Mouse (Mus musculus) testis, postnatal 10 days (tissue): Measurements from ENCODE around the gene Pdk2.

Experiments used
- DNase-seq: peaks from one replicate; pipeline ENCODE4 v3.0.0; 2021; ENCODE audit warnings: low spot score

The Pdk2 gene

DNA sequence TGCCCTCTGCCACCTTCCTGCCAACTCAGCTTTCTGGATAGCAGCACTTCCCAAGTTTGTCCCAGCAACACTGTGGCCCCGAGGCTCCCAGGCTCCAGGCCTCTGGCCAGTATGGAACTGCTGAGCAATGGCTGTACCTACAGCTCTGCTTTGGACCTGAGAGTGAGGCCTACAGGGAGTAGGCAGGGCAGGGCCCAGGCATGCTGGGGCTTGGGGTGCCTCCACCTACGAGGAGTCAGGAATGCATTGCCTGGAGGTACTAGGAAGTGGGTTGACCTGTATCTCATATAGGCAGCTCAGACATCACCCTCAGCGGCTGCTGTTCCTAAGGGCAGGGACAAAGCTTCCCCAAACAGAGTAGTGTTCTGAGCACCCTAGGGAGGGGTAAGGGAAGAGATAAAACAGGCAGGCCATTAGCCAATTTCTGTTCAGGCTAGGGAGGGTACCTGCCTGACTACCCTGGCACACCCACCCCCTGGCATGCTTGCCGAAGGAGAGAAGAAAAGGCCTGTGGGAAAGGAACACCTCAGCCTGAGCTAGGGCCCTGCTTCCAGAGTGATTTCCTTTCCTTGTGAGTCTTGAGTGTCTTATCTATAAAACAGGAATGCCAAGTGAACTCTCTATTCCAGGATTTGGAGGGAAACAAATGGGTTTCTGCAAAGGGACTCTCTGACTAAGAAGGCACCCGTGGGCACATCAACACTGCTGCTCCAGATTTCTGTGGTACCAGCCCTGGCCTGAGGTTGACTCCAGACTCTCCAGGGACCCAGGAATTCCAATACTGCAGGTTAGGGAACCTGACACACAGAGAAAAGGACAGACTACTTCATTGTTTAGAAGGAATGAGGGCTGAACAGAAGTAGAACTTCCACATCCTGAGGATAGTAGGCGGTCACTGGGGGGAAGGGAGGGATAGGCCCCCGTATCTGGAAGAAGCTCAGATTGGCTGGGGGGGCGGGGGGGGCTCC is 29.3 kb upstream of the Pdk2 start:
- DNase-seq = peak; percentile 41

- peak; percentile 43 for DNase-seq
Observed at GRCm38 (mm10) chr11:95069226-95069957, 28.2 kb upstream of the Pdk2 start.

DNA sequence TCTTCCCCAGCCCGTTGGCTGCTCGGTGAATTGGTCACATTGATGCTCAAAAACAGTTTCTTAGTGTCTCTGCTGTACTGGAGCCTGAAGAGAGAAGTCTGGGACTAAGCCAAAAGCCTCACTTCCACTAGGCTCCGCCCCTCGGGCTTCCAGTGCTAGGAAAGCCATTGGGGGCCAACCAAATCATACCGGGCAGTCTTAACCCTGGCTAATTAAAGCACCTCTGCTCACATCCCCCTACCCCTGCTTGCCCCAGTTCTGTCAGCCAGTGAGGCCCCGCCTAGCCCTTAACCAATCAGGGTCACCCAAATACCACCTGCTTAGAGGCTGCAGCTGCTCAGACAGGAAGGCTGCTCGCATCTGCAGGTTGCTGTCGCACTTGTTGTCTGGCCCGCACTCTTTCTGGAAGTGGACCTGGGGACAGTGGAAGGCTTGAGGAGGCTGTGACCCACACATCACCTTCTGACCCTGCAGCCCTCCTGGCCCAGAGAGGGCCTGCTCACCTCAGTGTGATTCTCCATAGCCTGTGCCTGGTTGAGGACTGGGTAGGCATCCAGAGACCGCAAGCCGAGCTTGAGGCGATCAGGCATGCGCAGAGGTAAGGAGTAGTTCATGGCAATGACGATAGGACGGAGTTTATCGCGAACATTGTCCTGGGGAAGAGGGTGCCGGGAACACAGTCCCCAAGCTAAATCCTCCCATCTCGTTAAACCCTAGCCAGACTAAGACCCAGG is 15.8 kb upstream of the Pdk2 start:
- no peak for DNase-seq

DNA sequence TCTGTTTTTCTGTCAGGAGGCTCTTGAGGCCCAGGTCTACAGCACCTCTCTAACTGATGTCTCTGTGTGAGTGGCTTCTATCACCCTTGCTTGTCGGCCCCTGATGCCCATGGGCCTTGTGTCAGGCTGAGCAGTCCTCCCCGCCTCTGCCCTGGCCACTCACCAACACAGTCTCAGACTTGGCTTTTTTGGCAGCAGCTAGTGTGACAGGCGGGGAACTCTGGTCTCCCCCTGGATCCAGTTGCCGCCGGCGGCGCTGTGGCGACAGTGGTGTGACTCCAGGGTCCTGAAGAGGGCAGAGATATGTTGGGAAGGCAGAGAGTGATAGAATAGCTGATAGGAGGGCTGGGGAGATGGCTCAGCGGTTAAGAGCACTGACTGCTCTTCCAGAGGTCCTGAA is 11.9 kb upstream of the Pdk2 start:
- DNase-seq = no peak

GRCm38 (mm10) chr11:95046980-95047680 is 6.0 kb upstream of the Pdk2 start:
- peak; percentile 68 for DNase-seq

DNA sequence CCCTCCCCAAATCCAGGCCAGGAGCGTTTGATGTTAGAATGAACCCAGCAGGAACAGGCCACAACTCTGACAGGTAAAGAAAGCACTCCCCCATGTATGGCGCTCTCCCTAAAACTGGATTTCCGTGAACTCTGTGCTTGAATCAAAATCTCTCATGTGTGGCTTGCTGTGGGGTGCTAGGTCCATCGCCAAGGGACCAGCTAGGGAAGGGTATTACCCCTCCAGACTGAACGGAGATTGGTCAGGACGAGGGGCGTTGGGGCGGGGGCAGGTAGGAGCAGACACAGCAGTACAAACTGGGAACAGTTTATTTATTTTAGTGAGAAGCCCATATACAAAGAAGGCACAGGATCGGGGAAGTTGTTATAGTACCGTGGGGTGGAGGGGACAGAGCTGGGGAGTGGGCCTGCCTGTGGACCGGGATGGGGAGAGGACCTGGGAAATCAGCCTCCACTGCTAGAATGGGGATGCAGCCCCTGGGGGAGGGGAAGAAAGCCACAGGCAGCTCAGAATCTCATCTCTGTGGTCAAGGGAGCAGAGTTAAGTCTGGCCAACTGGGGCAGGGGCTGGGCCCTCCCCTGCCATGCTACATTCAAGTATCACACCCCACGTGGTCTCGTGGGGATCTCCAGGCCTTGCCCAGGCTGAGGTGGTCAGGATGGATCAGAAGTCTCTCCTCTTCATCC is 3.2 kb upstream of the Pdk2 start:
- DNase-seq = no peak

- no peak for DNase-seq
Observed at GRCm38 (mm10) chr11:95043608-95044007, 2.5 kb upstream of the Pdk2 start.

DNA sequence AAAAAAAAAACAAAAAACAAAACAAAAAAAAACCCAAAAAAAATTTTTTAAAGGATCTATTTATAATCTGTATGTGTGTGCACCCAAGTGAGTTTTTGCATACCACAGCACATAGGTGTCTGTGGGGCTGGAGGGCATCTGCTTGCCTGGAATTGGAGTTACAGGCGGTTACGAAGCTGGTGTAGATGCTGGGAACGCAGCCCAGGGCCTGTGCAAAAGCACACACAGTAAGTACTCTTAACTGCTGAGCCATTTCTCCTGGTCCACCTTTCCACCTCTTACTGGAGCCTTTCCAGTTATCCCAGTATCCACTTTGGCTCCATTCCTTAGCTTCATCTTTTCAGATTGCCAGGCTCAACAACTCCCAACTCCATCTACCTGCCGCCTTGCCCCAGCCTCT is 1.9 kb upstream of the Pdk2 start:
- no peak for DNase-seq

- DNase-seq = peak; percentile 87
Observed at GRCm38 (mm10) chr11:95042096-95042495, 942 bp upstream of the Pdk2 start.

DNA sequence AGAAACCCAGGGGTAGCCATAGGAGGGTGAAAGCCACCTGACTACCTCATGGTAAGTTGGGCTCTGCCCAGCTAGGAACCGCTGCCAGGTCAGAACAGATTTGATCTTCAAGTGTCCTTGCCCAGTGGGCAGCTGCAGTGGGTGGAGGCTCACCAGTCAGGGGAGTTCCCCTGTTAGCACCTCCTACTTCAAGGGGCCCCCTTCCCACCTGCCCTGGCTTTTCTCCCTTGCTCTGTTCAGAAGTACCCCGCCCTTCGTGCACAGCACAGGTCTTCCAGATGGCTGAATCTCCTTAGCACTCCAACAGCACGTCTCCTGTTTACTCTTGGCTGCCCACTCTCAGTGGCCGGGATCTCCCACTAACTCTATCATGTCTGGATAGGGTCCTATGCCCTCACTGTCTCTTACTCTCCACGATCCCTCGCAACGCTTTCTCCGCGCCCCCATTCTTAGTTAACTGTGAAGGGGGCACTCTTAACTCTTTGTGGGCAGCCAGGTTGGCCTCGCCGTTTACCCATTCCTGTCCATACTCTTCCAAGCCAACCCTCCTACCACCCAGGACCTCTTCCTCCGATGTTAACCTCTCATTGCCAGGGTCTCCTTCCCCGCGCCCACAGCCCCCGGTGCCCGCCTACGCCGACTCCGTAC is 539 bp downstream of the Pdk2 start:
- DNase-seq = peak; percentile 62

DNA sequence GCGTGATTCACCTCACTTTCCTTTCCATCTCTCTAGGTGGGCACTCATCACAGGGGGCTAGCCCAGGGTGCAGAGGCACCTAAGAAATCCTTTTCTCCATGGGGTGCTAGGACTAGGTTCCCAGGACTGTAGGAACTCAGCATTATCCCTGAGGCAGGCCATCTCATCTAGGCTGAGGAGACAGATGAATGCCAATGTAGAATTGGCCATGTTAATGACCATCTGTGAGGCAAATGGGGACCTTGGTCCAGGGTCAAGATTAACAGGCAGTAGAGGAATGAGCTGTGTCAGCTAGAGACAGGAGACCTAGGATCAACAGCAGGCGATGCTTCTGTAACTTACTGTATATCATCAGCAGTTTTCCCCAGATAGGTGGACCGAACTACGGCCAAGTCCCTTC is 1.4 kb downstream of the Pdk2 start:
- DNase-seq = no peak

DNA sequence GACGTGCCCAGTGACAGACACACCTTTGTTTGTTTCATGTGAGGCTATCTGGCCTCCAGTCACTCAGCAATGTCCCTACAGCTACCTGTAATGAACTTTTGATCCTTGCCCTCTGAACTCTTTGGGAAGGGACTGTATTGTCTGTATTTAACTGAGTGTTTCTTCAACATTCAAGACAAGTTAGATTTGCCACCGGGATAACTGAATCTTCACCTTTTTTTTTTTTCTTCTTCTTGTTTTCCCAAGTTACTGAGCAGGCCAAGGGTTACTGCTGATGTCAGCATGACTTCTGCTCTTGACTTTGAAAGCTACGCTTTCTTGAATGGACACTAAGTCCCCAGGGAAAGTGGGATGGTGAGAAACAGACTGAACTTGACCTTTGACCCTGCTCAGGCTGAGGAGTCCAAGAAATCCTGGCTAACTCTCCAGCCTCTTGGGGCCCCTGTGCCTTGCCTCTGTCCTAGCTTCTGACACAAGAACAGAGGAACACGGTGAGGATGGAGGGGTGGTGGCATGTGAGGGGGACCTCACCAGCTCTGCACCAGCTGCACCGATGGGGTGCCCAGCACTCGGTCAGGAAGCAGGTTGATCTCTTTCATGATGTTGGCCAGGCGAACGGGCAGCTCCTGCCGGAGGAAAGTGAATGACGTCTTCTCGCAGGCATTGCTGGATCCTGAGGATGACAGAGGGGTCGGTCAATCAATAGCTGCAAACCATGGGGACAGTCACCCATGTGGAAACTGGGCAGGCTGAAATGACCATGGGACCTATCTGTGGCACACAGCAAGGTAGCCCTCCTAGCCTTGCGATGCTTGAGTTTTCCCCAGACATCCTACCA is 2.1 kb downstream of the Pdk2 start:
- DNase-seq = no peak

DNA sequence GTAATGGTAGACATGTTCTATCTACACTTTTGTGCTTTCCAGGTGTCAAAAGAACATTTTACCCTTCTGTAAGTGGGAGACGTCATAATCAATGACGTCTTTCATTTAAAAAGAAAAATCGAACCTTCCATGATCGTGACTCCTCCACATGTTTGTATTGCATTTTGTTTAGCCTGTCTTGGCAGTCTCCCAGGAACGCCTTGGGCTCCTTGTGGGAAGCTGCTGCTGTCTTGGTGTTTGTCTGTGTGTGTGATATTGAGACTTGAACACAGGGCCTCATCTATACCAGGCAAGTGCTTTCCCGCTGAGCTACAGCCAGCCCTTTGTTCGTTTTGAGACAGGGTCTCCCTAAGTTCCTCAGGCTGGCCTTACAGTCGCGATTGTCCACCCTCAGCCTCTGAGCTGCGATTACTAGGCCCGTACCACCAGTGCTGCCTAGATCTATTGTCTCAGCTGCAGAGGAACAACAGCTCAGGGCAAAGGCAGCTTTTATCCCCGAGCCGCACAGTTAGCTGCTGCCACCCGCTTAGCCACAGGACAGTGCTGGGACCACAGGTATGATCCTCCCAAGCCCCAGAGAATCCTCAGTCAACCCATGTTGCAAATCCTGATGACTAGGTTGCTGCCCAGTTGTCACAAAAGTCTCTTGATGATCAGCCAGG is 2.9 kb downstream of the Pdk2 start:
- DNase-seq = no peak

GRCm38 (mm10) chr11:95037306-95037705 is 3.8 kb downstream of the Pdk2 start:
- no peak for DNase-seq

DNA sequence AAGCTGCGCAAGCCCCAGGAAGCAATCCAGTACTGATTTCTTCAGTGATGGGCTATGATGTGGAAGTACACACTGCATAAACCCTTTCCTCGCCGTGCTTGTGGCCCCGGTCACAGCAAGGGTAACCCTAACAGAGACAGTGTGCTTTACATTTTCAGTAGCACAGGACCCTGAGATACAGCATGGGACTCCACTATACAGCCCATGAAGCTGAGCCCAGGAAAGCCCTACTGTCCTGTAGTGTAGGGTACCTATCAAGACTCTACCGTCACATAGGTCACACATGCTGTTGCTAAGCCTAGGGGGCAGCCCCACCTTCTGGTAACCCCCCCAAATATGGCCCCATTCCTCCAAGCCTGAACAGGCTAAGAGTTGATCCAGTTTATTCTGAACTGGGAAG is 4.6 kb downstream of the Pdk2 start:
- DNase-seq = no peak

DNA sequence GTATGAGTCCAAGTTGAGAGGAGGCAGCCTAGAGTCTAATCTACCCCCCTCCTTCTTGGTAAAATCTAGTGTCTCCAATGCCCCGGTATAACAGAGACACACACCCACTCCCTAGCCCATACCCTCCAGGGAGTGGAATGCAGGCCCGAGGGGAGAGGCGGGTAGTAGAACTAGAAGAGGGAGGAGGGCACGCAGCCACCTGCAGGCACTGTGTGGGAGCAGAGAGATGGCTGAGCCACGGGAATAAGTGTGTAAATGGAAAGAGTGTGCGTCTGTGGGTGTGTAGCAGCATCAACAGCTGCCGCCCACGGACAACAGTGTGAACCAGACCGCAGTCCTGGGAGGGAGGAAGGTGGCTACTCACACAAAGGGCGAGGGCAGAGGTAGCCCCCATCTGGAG is 6.3 kb downstream of the Pdk2 start:
- no peak for DNase-seq

DNA sequence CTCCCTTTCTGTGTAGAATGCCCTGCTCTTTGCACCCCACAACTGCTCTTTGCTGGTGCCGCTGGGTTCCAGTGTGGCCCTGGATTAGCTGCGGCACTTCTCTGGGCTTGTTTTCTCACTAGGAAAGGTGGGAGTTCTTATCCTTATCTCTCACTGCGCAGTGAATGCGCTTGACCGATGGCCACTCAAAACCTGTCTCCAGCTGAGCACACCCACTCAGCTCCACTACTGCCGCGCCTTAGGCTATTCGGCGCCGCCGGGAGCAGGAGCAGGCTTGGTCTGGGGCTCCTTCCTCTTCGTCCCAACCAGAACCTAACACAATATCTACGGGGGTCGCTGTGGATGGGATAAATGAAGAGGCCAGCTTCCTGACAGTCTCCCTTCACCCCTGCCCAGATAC is 7.5 kb downstream of the Pdk2 start:
- no peak for DNase-seq

DNA sequence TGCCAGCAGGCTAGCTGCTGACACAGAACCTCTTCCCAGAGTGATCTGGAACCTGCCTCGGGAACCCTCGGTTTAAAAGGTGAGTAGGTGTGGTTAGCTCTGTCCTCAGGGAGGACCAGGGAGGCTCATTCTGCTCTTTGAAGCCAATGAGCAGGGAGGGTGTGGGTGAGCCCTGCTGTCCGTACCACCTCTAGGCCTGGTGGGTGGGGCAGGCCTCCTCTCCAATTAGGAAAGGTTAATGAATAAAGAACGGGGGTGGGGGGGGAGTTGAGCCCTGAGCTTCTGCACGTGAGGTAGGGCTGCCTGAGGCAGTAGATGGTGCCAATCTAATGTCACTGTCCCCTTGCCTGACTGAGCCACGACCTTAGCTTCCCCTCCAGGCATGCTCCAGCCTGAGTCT is 8.2 kb downstream of the Pdk2 start:
- no peak for DNase-seq

- DNase-seq = no peak
Observed at GRCm38 (mm10) chr11:95027850-95028470, 13.2 kb downstream of the Pdk2 start.
